Mouse (Mus musculus) limb, embryonic 14.5 days (tissue): Measurements from ENCODE around the gene Fut8. TPM values are rescaled to one million over a fixed set of nuclear protein-coding genes. Genes with fewer than 3 reads are reported as not detected.

ENCODE experiments used
- ATAC-seq: fragments of 200-750 bp; cut with Nextera tagmentation; 2 replicates; pipeline ENCODE4 v1.8.0; 2017; ENCODE audit warnings: low read depth, moderate number of reproducible peaks, moderate TSS enrichment; ENCODE audit not compliant: low FRiP score
- DNase-seq: peaks from one replicate; pipeline ENCODE4 v3.0.0-alpha.2; 2015; ENCODE audit warnings: low spot score
- H3K27ac ChIP-seq: fragments of 300-500 bp; sonication (generic); replicated peaks from 2 replicates; pipeline ENCODE4 v1.5.1; 2014; ENCODE audit warnings: low read depth, mild to moderate bottlenecking, low read length, moderate library complexity, mixed read lengths
- H3K27me3 ChIP-seq: fragments of 300-500 bp; sonication (generic); 2 replicates; pipeline ENCODE4 v1.6.1; 2014; ENCODE audit warnings: low read length, mixed read lengths; ENCODE audit not compliant: control insufficient read depth, insufficient read depth
- H3K36me3 ChIP-seq: fragments of 300-500 bp; sonication (generic); 2 replicates; pipeline ENCODE4 v1.6.1; 2014; ENCODE audit warnings: mild to moderate bottlenecking, low read length, moderate library complexity, mixed read lengths; ENCODE audit not compliant: control insufficient read depth, insufficient read depth
- H3K4me1 ChIP-seq: fragments of 300-500 bp; sonication (generic); 2 replicates; pipeline ENCODE4 v1.6.1; 2014; ENCODE audit warnings: antibody characterized with exemption, low read length, mixed read lengths; ENCODE audit not compliant: control insufficient read depth, insufficient read depth
- H3K4me2 ChIP-seq: fragments of 300-500 bp; sonication (generic); replicated peaks from 2 replicates; pipeline ENCODE4 v1.6.1; 2014; ENCODE audit warnings: low read depth, mild to moderate bottlenecking, low read length, moderate library complexity; ENCODE audit not compliant: severe bottlenecking
- H3K4me3 ChIP-seq: fragments of 300-500 bp; sonication (generic); replicated peaks from 2 replicates; pipeline ENCODE4 v1.5.1; 2014; ENCODE audit warnings: low read length
- H3K9ac ChIP-seq: fragments of 300-500 bp; sonication (generic); 2 replicates; pipeline ENCODE4 v1.6.1; 2014; ENCODE audit warnings: mild to moderate bottlenecking, low read depth, low read length, moderate library complexity; ENCODE audit not compliant: severe bottlenecking
- H3K9me3 ChIP-seq: fragments of 300-500 bp; sonication (generic); 2 replicates; pipeline ENCODE4 v1.6.1; 2016; ENCODE audit warnings: low read length; ENCODE audit not compliant: control insufficient read depth
- POLR2A ChIP-seq: fragments of 200-500 bp; IDR thresholded peaks from 2 replicates; pipeline ENCODE4 v1.8.0; 2012; ENCODE audit warnings: inconsistent platforms, mild to moderate bottlenecking, moderate library complexity, borderline replicate concordance; ENCODE audit not compliant: insufficient read depth, insufficient read length; ENCODE audit errors: extremely low read depth
- WGBS: fragments of 180-500 bp; shearing (Covaris S2); extraction: QIAGEN DNeasy Blood & Tissue Kit; methylation state at CpG from one replicate; pipeline ENCODE4 v1.1.7; 2014; 5-methylcytosine and 5-hydroxymethylcytosine counted together
- polyA plus RNA-seq, 2 experiments: library from polyadenylated mRNA; depleted of rRNA in 1 of 2; stranded (reverse) in 1 of 2; unstranded in 1 of 2; fragments of >200 nt; fragmentation: Nextera tagmentation in 1 of 2; extraction: Ambion mirVana in 1 of 2; gene quantifications; 2 replicates each; pipeline versions ENCODE4 v1.2.1 to v1.2.3; 2012 to 2014

The Fut8 gene
- 12.4 and 14.0 TPM in 2 replicates for polyA plus RNA-seq (2012; rRNA removed)
- 27.6 and 27.8 TPM in 2 replicates for polyA plus RNA-seq (2014; fragmentation: Nextera tagmentation; extraction: Ambion mirVana)

- no peaks in the 10 kb centered on the region for H3K36me3 ChIP-seq
- WGBS, result under 1% methylated on average over 46 of the region's 46 CpGs
Measured at GRCm38 (mm10) chr12:77237950-77238530, at the start of gene Fut8. TSS of gene Fut8 (plus strand) at chr12:77238125.

GRCm38 (mm10) chr12:77189161-77189560 lies 48.8 kb upstream of the Fut8 start:
- DNase-seq, result no peak
- no peaks in the 10 kb centered on the region for H3K9me3 ChIP-seq
- ATAC-seq, result no peak
- H3K4me1 ChIP-seq, result no peaks in the 10 kb centered on the region
- TF ChIP-seq POLR2A, result no peak
- H3K27ac ChIP-seq, result no peak overlapping the region
- no peak overlapping the region for H3K4me2 ChIP-seq
- no peak overlapping the region for H3K4me3 ChIP-seq
- H3K36me3 ChIP-seq, result no peaks in the 10 kb centered on the region
- WGBS, result 66% methylated on average over 4 of the region's 4 CpGs
- no peaks in the 10 kb centered on the region for H3K27me3 ChIP-seq
- H3K9ac ChIP-seq, result no peak overlapping the region

More at GRCm38 (mm10) chr12:77237950-77238530, at the start of gene Fut8:
- no peaks in the 10 kb centered on the region for H3K27me3 ChIP-seq
- DNase-seq (peak; percentile 93), ATAC-seq (peak; percentile 75)
- peaks cover 5% of the 10 kb centered on the region for H3K4me1 ChIP-seq
- H3K9me3 ChIP-seq, result no peaks in the 10 kb centered on the region
- H3K27ac ChIP-seq, result peak within 1 kb of the TSS; percentile 91
- TF ChIP-seq POLR2A, result no peak; the same call in 1 of the 2 replicates
- H3K4me2 ChIP-seq, result peak within 1 kb of the TSS; percentile 76
- H3K4me3 ChIP-seq, result peak within 1 kb of the TSS; percentile 86
- H3K9ac ChIP-seq, result peak within 1 kb of the TSS; percentile 88

- H3K4me1 ChIP-seq, result no peaks in the 10 kb centered on the region
- H3K9ac ChIP-seq, result no peak overlapping the region
- no peaks in the 10 kb centered on the region for H3K27me3 ChIP-seq
- no peak overlapping the region for H3K4me3 ChIP-seq
- H3K4me2 ChIP-seq, result no peak overlapping the region
- ATAC-seq (no peak), DNase-seq (no peak)
- no peak overlapping the region for H3K27ac ChIP-seq
- no peaks in the 10 kb centered on the region for H3K9me3 ChIP-seq
- 77% methylated on average over 3 of the region's 3 CpGs for WGBS
- TF ChIP-seq POLR2A, result no peak
- H3K36me3 ChIP-seq, result no peaks in the 10 kb centered on the region
Measured at GRCm38 (mm10) chr12:77189933-77190446, 47.9 kb upstream of the Fut8 start.

GRCm38 (mm10) chr12:77191478-77192271 lies 46.2 kb upstream of the Fut8 start:
- no peak overlapping the region for H3K4me3 ChIP-seq
- no peak for ATAC-seq

GRCm38 (mm10) chr12:77192714-77193113 lies 45.2 kb upstream of the Fut8 start:
- Histone ChIP-seq H3K36me3 (no peaks in the 10 kb centered on the region), H3K27me3 (no peaks in the 10 kb centered on the region), H3K4me1 (no peaks in the 10 kb centered on the region), H3K9ac (no peak overlapping the region), H3K9me3 (no peaks in the 10 kb centered on the region), H3K27ac (no peak overlapping the region), H3K4me3 (no peak overlapping the region), H3K4me2 (no peak overlapping the region)
- TF ChIP-seq POLR2A, result no peak
- DNase-seq, result no peak
- WGBS, result 87% methylated on average over 3 of the region's 3 CpGs
- no peak for ATAC-seq

More at GRCm38 (mm10) chr12:77191478-77192271, 46.2 kb upstream of the Fut8 start:
- no peaks in the 10 kb centered on the region for H3K9me3 ChIP-seq
- H3K4me1 ChIP-seq, result no peaks in the 10 kb centered on the region
- H3K9ac ChIP-seq, result no peak overlapping the region
- no peak overlapping the region for H3K27ac ChIP-seq
- no peaks in the 10 kb centered on the region for H3K36me3 ChIP-seq
- no peak overlapping the region for H3K4me2 ChIP-seq
- H3K27me3 ChIP-seq, result no peaks in the 10 kb centered on the region
- TF ChIP-seq POLR2A, result no peak
- WGBS, result 80% methylated on average over 9 of the region's 9 CpGs
- DNase-seq, result no peak
